Mouse (Mus musculus): ENCODE data around the gene Vamp9.

The Vamp9 gene

GRCm38 (mm10) chr5:99906181-99906956 lies at the start of gene Vamp9:
TSS of gene Vamp9 (plus strand) at chr5:99906254.
- DNase-seq, result peak; percentile 93

GRCm38 (mm10) chr5:99857106-99857637 lies 48.9 kb upstream of the Vamp9 start:
- DNase-seq, result peak; percentile 75 to 85

GRCm38 (mm10) chr5:99859637-99860433 lies 46.2 kb upstream of the Vamp9 start:
- no peak for DNase-seq

- no peak for DNase-seq
Observed at GRCm38 (mm10) chr5:99861816-99862215, 44.2 kb upstream of the Vamp9 start.

GRCm38 (mm10) chr5:99863656-99864380 lies 42.2 kb upstream of the Vamp9 start:
- DNase-seq, result peak; percentile 22 to 40

- DNase-seq, result no peak
Observed at GRCm38 (mm10) chr5:99865779-99866178, 40.3 kb upstream of the Vamp9 start.

- no peak for DNase-seq
Observed at GRCm38 (mm10) chr5:99868286-99868685, 37.8 kb upstream of the Vamp9 start.

GRCm38 (mm10) chr5:99868923-99869322 lies 37.1 kb upstream of the Vamp9 start:
- no peak for DNase-seq

GRCm38 (mm10) chr5:99877565-99877964 lies 28.5 kb upstream of the Vamp9 start:
- DNase-seq, result no peak

- DNase-seq, result no peak
Observed at GRCm38 (mm10) chr5:99882441-99882840, 23.6 kb upstream of the Vamp9 start.

GRCm38 (mm10) chr5:99884035-99884434 lies 22.0 kb upstream of the Vamp9 start:
- DNase-seq, result no peak

- no peak for DNase-seq
Observed at GRCm38 (mm10) chr5:99887133-99887532, 18.9 kb upstream of the Vamp9 start.

- DNase-seq, result peak; percentile 59
Observed at GRCm38 (mm10) chr5:99891516-99892441, 14.3 kb upstream of the Vamp9 start.

- DNase-seq, result peak; percentile 47 to 50
Observed at GRCm38 (mm10) chr5:99900041-99900440, 6.0 kb upstream of the Vamp9 start.

GRCm38 (mm10) chr5:99905731-99906130 lies 323 bp upstream of the Vamp9 start:
- no peak for DNase-seq

- no peak for DNase-seq
Observed at GRCm38 (mm10) chr5:99915494-99915893, 9.4 kb downstream of the Vamp9 start.

GRCm38 (mm10) chr5:99922033-99922432 lies 16.0 kb downstream of the Vamp9 start:
- no peak for DNase-seq

- DNase-seq, result peak; percentile 39 to 43
Observed at GRCm38 (mm10) chr5:99927951-99928350, 21.9 kb downstream of the Vamp9 start.

- no peak for DNase-seq
Observed at GRCm38 (mm10) chr5:99931910-99932309, 25.9 kb downstream of the Vamp9 start.

GRCm38 (mm10) chr5:99939440-99939839 lies 33.4 kb downstream of the Vamp9 start:
- DNase-seq, result no peak

GRCm38 (mm10) chr5:99941273-99941672 lies 35.2 kb downstream of the Vamp9 start:
- no peak for DNase-seq

Data from thymus, postnatal 36 days (tissue).